Mouse (Mus musculus) lung, postnatal 0 days (tissue): ENCODE data around the gene Gm128.

Experiments
- CTCF ChIP-seq: IDR thresholded peaks from 2 replicates; pipeline ENCODE4 v1.5.1; 2016; ENCODE audit warnings: antibody characterized with exemption, mild to moderate bottlenecking
- EP300 ChIP-seq: IDR thresholded peaks from 2 replicates; pipeline ENCODE4 v1.6.1; 2016; ENCODE audit warnings: antibody characterized with exemption, mild to moderate bottlenecking, control low read depth

DNA sequence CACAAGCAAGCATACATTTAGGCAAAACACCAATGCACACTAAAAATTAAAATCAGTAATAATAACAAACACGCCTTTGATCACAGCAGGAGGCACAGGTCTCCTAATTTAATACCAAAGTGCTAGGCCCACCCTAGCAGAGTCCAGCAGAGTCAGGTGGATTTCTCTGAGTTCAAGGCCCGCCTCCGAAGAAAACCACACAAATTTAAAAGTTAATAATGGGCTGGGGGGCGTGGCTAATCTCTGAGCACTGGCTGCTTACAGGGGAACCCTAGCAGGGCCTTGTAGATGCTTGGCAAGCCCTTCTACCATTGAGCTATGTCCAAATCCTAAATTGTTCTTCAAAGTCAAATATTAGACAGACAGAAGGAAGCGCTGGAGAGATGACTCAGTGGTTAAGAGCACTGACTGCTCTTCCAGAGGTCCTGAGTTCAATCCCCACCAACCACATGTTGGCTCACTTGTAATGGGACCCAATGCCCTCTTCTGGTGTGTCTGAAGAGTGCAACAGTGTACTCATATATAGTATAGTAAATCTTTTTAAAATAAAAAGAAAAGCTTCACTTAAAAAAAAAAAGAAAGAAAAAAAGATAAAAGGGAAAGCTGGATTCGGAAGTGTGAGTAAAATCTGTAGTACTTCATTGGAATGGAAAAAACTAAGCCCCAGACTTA is 22.8 kb downstream of the Gm128 start:
- TF ChIP-seq EP300 (no peak), CTCF (no peak)
